Mouse (Mus musculus): ENCODE measurements at regions not wholly inside any gene's neighbourhood (a gene's known extent, or its start where the extent isn't known, plus 50 kb on each side); places are given as distances from the start of the nearest gene placed in this dataset.

DNA sequence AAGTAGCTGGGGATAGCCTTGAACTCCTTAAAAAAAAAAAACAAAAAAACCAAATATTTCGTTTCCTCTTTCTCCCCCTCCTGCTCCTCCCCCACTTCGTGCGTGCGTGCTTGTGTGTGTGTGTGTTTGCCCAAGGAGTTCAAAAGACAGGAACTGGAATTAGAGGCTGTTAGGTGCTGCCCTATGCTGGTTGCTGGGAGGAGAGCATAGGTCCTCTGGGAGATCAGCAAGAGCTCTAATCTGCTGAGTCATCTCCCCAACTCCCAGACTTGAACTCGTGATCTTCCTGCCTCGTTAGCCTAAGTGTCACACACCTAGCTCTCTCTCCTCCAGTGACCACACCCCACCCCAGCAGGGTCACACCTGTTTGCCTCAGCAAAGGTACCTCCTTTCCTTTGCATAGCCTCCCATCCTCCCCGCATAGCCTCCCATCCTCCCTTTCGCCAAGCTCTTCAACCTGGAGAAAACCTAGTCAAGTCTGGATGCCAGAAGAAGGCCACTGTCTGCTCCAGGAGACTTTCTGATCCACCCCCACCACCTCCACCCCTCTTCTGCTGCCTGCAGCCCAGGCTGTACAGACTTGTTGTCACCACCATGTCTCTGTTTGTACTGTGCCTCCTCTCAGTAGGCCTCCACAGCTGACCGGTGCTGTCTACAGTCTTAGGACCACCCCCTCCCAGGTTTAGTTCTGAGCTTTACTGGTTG is 110.5 kb upstream of the Jun start:
- TF ChIP-seq POLR2A (IDR thresholded peaks at IDR 0.05; ENCODE audit: control insufficient read depth, low read depth, low read length), result no peak
- no peak for TF ChIP-seq CTCF (IDR thresholded peaks at IDR 0.05; ENCODE audit: control insufficient read depth, insufficient read depth, insufficient replicate concordance, low read depth, low read length)

Data from testis, adult 2 months (tissue).